Mouse (Mus musculus) frontal cortex, postnatal 10 days (tissue): ENCODE data around the gene C730034F03Rik.
"Not testable (repeated sequence)": the region's sequence is repeated elsewhere in the genome, so short reads cannot be mapped to it uniquely, and the experiment has no call there.

Experiments used
- DNase-seq, 2 experiments: peaks; one replicate each; pipeline ENCODE4 v3.0.0; 2022; ENCODE audit warnings: low spot score in 2 of 2, mixed read lengths in 1 of 2

Gene C730034F03Rik

DNA sequence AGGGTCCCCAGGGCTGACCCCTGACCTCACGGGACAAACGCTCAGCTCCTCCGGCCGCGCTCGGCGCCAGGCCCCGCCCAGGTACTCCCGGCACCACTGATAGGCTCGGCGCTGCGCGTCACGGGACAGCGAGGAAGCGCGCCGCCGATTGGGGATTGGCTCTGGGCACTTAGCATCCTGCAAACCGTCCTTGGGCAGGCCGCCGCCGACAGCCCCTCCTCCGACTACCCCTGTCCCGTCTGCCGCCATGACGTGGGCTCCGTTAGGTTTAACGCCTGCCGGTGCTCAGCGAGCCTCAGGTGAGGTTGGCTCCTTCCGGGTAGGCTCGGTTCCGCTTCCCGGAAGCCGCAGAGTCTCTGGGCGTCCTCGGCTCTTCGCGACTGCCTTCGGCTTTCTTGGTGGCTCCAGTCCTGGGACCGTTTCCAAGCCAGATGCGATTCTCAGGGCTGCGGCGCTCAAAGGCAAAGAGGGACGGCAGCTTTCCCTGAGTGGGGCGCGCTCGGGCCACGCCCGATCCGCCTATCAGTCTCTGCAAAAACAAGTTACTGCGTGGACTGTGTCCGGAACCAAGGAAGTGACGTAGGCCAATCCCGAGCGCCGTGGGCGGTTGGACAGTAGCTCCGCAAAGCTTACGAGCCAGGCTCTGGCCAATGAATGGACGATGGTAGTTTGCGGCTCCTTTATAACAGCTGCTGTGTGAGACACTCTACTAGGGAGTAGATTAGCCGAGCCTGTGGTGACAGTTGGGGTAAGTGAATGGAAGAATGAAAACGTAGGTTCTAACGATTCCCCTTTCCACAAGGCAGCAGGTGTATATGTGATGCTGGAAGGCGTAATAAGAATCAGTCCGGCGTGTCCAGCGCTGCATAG lies at the start of gene C730034F03Rik, which contains the start of the genes Gm44502 and Chkb:
Gene C730034F03Rik (plus strand): TSS at position 238 of the 870 bp plus-strand sequence.
Gene Gm44502 (minus strand): TSS at position 345 of the 870 bp plus-strand sequence.
Gene Chkb (minus strand): TSS at position 557 of the 870 bp plus-strand sequence.
- DNase-seq: peak; percentile 90

DNA sequence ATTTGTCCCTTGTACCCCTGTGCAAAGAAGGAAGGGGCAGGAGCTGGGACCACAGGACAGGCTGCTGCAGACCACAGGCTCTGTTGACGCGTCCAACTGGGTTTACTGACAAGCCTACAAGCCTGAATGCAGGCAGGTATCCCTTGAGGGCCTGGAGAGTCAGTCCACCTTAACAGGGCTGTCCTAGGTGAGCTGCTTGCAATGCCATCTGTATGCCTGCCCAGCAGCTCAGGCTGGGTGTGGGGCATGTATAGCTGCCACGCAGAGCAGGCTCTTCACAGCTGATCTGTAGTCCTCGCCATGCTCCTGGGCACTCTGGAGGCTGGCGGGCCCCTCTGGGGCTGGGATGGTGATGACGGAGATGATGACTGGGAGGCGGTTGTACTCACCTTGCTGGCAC lies 44.8 kb upstream of the C730034F03Rik start, which contains the start of gene Klhdc7b:
Gene Klhdc7b (plus strand): TSS at position 301 of the 400 bp plus-strand sequence.
- no peak for DNase-seq

- no peak for DNase-seq
Measured at GRCm38 (mm10) chr15:89387127-89387526, 42.3 kb upstream of the C730034F03Rik start.

DNA sequence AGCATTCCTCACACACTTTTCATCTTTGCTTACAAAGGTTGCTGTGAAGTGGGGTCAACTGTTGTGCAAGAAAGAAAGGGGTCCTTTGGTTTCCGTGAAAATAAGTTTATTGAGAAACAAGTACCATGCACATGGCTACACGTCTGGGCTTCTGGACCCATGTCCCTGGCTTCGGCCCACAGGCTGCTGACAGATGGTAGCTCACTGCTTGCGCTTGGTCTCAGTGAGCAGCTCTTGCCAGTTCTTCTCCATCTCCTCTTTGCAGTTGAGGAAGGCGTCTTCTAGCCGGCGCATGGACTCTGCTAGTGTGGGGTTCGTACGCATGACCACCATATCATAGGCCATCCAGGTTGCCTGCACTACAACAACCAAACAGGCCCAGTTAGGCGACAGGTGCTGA lies 39.3 kb upstream of the C730034F03Rik start:
- DNase-seq: no peak

DNA sequence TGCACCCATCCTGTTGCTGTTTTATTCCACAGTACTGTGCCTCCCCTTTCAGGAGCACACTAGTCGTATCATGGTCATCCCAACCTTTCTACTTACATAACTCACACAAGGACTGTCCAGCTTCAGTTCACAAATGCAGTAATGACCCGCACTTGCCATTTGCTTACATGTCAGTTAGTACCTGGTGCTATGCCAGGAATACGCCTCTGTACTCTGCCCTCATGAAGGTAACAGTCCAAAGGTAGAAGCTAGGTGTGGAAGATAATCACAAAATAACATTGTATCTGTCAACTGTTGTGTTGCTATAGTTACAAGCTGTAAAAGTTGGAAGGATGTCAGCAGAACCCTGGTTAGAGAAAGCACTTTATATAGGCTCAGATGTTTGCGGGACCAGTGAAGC lies 32.5 kb upstream of the C730034F03Rik start:
- DNase-seq: no peak

- no peak for DNase-seq
Measured at GRCm38 (mm10) chr15:89398146-89398545, 31.2 kb upstream of the C730034F03Rik start.

DNA sequence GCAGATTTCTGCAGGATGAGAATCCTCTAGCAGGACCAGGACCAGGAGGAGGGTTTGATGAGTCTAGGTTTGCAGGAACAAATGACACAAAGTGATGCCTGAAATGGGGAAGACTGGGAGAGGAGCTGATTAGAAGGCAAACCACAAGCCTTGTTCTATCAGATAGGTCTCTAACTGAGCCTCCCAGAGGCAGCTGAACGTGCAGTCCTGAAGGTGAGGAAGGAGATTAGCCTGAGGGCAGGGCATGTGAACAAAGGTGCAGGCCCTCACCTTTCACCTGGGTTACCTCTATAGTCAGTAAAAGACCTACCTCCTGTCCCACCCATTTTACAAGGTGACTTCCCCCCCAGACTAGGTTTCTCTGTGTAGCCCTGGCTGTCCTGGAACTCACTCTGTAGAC lies 29.7 kb upstream of the C730034F03Rik start:
- DNase-seq: no peak

DNA sequence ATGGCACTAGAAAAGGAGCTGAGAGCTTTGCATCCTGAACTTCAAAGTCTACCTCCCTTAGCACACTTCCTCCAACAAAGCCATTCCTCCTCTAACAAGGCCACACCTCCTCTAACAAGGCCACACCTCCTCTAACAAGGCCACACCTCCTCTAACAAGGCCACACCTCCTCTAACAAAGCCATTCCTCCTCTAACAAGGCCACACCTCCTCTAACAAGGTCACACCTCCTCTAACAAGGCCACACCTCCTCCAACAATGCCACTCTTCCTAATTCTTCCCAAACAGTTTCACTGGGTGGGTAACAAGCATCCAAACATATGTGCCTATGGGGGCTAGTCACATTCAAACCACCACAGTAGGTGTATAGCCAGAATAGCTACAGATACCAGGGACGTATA lies 26.9 kb upstream of the C730034F03Rik start:
- no peak for DNase-seq

- DNase-seq: no peak
Measured at GRCm38 (mm10) chr15:89404831-89405623, 24.4 kb upstream of the C730034F03Rik start.

DNA sequence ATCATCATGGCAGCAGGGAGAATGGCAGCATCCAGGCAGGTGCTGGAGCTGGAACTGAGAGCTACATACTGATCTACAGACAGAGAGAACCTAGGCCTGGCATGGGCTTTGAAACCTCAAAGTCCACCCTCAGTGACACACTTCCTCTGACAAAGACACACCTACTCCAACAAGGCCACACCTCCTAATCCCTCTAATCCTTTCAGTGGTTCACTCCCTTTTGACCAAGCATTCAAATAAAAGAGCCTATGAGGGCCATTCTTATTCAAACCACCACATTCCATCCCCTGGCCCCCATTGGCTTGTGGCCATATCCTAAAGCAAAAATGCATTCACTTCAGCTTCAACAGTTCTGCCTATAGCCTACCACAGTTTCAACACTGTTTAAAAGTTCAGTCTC lies 22.7 kb upstream of the C730034F03Rik start:
- no peak for DNase-seq

GRCm38 (mm10) chr15:89410118-89410517 lies 19.3 kb upstream of the C730034F03Rik start, which contains the start of gene Syce3:
Syce3 (minus strand) TSS chr15:89410503.
- no peak for DNase-seq

GRCm38 (mm10) chr15:89415282-89415681 lies 14.1 kb upstream of the C730034F03Rik start:
- DNase-seq: no peak

GRCm38 (mm10) chr15:89421938-89422337 lies 7.5 kb upstream of the C730034F03Rik start:
- DNase-seq: no peak

GRCm38 (mm10) chr15:89424621-89425020 lies 4.8 kb upstream of the C730034F03Rik start:
- DNase-seq: no peak

- DNase-seq: no peak
Measured at GRCm38 (mm10) chr15:89425711-89426121, 3.7 kb upstream of the C730034F03Rik start, which contains the start of gene Cpt1b. Cpt1b (minus strand) TSS chr15:89425863.

- no peak for DNase-seq
Measured at GRCm38 (mm10) chr15:89426716-89427115, 2.7 kb upstream of the C730034F03Rik start.

GRCm38 (mm10) chr15:89428136-89428790 lies 1.1 kb upstream of the C730034F03Rik start:
- no peak for DNase-seq

GRCm38 (mm10) chr15:89428821-89429351 lies 503 bp upstream of the C730034F03Rik start:
- no peak for DNase-seq

DNA sequence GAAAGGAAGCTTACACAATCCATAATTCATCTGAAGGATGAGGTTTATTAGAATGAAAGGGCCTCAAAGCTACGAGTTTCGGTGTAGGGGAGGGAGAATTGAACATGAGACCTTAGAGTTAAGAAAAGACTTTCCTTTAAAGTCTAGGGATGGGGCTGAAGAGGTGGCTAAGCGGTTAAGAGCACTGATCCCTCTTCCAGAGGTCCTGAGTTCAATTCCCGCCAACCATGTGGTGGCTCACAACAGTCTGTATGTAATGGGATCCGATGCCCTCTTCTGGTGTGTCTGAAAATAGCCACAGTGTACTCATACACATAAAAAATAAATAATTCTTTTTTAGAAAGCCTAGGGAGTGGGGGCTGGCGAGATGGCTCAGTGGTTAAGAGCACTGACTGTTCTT lies 952 bp downstream of the C730034F03Rik start:
- no peak for DNase-seq

GRCm38 (mm10) chr15:89430771-89431170 lies 1.4 kb downstream of the C730034F03Rik start:
- not testable (repeated sequence) for DNase-seq

DNA sequence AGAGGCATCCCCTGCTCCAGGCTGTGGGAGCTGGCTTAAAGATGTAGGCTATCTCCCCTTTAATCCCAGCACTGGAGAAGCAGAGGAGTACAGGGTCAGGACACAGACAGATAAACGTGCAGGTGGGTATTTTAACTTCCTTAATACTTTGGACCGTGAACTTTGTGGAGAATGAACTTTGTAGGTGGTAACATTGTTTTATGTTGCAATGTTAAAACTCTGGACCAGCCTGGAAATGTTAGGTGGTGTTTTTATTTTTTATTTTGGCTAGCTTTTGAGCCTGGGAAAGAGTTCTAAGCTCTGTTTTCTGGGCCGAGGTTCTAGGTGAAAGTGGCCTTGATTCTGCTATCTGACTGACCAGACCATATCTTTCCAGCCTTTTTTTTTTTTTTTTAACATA lies 1.9 kb downstream of the C730034F03Rik start:
- DNase-seq: no peak
